Mouse (Mus musculus): ENCODE measurements around the gene Ccdc167. TPM values are rescaled to one million over a fixed set of nuclear protein-coding genes. Genes with fewer than 3 reads are reported as not detected.

Gene Ccdc167
- polyA plus RNA-seq (2016; fragmentation: Nextera tagmentation; extraction: Ambion mirVana): 15.1 and 16.2 TPM in 2 replicates

DNA sequence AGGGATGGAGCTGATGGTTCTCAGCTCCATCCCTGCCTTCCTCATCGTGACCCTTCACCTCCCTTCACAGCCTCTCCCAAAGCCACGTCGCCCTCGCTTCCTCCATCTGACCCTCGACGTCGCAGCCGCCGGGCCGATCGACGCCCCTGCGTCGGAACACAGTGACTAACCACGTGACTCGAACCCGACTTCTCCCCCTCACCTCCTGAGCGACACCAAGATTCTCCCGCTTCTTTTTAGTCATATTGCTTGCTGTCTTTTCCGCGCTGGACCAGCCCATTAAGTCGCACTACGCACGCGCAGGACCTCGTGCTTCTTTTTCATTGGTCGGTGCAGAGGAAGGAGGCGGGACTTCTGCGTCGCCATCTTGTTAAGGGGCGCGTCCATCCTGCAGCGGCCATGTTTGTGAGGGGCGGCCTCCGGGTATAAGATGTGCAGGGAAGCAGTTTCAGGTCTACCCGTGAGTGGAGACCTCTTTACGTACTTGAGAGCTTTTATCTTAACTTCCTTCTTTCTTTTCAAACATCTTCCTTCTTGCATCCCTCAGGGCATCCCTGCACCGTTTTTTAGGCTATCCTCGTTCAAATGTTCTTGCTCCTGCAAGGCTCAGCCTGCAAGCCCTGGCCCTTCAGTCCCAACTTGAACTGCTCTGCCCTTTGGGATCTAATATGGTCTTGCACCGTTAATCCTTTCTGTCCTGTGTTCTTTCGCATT, at the start of gene Ccdc167:
Gene Ccdc167 (minus strand): TSS at position 313 of the 714 bp plus-strand sequence.
- H3K9me3 ChIP-seq (replicated peaks): no peaks in the 10 kb centered on the region
- 4% methylated on average over 41 of the region's 41 CpGs for WGBS
- peak; percentile 98 for DNase-seq (ENCODE audit: low spot score)
- peaks cover 15% of the 10 kb centered on the region; the same call in 1 of the 2 replicates for H3K36me3 ChIP-seq
- H3K27me3 ChIP-seq (ENCODE audit: low read depth, poor library complexity, severe bottlenecking): 0 out of 2 replicates have a peak, but pooled peaks cover 8% of the 10 kb centered on the region
- H3K4me3 ChIP-seq: peak within 1 kb of the TSS; percentile 59
- peaks cover 16% of the 10 kb centered on the region for H3K4me1 ChIP-seq
- peak within 1 kb of the TSS; percentile 88 for H3K27ac ChIP-seq (replicated peaks)

DNA sequence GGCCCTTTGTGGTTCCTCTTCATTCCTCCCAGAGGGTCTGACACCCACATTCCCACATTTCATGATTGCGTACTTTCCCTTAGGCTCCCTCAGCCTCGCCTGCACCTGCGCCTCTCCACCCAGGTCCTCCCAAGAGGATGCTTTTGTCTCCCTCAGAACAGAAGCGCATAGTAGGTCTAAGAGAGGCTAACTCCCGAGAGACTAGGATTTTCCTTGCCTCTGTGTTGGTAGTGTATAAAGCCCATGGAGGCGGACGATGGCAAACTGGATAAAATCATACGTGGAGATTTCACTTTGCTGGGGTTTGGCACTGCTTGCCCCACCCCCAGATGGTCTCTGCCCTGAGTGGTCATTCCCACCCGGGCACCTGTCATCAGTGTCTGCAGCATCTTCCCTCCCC, 48.5 kb upstream of the Ccdc167 start:
- no peaks in the 10 kb centered on the region for H3K36me3 ChIP-seq
- H3K4me1 ChIP-seq: no peaks in the 10 kb centered on the region
- DNase-seq (ENCODE audit: low spot score): no peak
- 87% methylated on average over 9 of the region's 9 CpGs for WGBS
- no peak overlapping the region for H3K27ac ChIP-seq (replicated peaks)
- no peaks in the 10 kb centered on the region for H3K27me3 ChIP-seq (ENCODE audit: low read depth, poor library complexity, severe bottlenecking)
- no peak overlapping the region for H3K4me3 ChIP-seq
- no peaks in the 10 kb centered on the region for H3K9me3 ChIP-seq (replicated peaks)

DNA sequence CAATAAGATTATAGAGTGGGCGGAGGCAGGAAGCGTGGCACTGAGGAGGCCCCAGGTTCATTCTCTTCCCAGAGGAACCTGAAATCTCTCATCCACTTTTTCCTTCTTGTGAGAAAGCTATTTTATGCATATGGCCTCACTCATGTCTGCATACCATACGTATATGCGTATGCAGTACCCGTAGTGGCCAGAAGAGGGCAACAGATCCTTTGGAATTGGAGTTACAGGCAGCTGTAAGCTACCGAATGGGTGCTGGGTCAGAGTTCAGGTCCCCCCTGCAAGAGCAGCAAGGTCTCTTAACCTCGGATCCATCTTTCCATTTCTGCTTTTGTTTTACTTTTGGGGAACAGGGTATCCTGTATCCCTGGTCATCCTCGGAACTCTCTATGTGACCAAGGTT, 45.7 kb upstream of the Ccdc167 start:
- 0 out of 2 replicates have a peak, but pooled peaks cover 3% of the 10 kb centered on the region for H3K4me1 ChIP-seq
- peak; percentile 54 for DNase-seq (ENCODE audit: low spot score)
- H3K4me3 ChIP-seq: no peak overlapping the region
- no peaks in the 10 kb centered on the region for H3K36me3 ChIP-seq
- WGBS: 74% methylated on average over 8 of the region's 8 CpGs
- H3K27me3 ChIP-seq (ENCODE audit: low read depth, poor library complexity, severe bottlenecking): no peaks in the 10 kb centered on the region
- H3K9me3 ChIP-seq (replicated peaks): no peaks in the 10 kb centered on the region
- no peak overlapping the region for H3K27ac ChIP-seq (replicated peaks)

DNA sequence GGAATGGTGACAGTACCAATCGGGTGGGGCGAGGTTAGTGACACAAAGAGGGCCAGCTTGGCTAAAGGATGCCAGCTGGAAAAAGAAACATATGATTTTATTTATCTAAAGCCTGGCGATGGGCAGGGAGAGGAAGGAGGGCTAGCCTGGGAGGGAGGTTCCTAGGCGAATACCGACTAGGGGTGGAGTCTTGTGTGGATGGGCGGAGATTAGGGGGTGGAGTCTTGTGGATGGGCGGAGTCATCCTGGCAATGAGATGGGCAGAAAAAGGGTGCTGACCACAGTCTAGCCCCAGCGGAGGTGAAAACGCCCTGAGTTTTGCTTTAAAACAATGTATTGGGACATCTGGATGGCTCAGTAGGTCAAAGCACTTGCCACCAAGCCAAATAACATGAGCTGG, 45.1 kb upstream of the Ccdc167 start:
- H3K27me3 ChIP-seq (ENCODE audit: low read depth, poor library complexity, severe bottlenecking): no peaks in the 10 kb centered on the region
- no peak overlapping the region for H3K27ac ChIP-seq (replicated peaks)
- no peaks in the 10 kb centered on the region for H3K36me3 ChIP-seq
- no peak for DNase-seq (ENCODE audit: low spot score)
- H3K4me3 ChIP-seq: no peak overlapping the region
- H3K4me1 ChIP-seq: 0 out of 2 replicates have a peak, but pooled peaks cover 3% of the 10 kb centered on the region
- H3K9me3 ChIP-seq (replicated peaks): no peaks in the 10 kb centered on the region
- WGBS: 75% methylated on average over 9 of the region's 9 CpGs

DNA sequence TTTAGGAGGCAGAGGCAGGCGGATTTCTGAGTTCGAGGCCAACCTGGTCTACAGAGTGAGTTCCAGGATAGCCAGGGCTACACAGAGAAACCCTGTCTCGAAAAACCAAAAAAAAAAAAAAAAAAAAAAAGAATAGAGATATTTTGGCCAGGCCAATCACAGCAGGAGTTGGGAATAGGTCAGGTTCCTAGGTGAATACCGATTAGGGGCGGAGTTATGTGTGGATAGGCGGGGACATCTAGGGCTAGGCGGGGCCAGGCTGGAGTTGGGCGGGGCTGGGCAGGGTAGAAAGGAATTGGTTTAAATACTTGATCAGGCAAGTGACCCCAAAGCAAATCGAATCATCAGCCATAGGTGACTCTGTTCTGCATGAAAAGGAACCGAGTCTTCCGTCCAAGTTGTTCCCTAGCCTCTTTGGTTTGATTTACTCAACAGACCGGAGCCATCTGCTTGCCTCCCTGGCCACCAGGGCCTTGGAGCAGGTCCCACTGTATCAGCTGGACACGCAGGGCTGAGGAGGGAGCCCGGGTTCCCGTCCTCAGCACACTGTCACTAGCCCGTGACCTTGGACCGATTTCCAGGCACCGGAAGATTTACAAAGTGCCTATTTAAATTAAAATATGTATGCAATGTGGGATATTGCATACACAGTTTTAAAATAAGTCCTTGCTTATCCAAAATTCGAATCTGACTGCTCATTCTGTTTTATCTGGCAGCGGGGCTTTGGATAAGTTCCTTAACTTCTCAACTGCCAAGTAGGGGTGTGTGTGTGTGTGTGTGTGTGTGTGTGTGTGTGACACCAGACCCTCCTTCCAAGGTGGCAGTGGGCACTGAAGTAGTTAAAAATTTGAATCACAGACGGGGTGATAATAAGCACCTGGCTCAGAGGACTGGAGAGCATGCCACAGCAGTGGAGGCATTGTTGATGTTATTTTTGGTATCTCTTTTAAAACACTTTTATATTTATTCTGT, 43.8 kb upstream of the Ccdc167 start:
- whole genome bisulfite sequencing: 83% methylated on average over 20 of the region's 21 CpGs
- H3K27ac ChIP-seq (replicated peaks): no peak overlapping the region
- no peaks in the 10 kb centered on the region for H3K9me3 ChIP-seq (replicated peaks)
- H3K4me1 ChIP-seq: peaks cover 7% of the 10 kb centered on the region
- no peak for DNase-seq (ENCODE audit: low spot score)
- H3K36me3 ChIP-seq: no peaks in the 10 kb centered on the region
- H3K27me3 ChIP-seq (ENCODE audit: low read depth, poor library complexity, severe bottlenecking): no peaks in the 10 kb centered on the region
- no peak overlapping the region for H3K4me3 ChIP-seq

DNA sequence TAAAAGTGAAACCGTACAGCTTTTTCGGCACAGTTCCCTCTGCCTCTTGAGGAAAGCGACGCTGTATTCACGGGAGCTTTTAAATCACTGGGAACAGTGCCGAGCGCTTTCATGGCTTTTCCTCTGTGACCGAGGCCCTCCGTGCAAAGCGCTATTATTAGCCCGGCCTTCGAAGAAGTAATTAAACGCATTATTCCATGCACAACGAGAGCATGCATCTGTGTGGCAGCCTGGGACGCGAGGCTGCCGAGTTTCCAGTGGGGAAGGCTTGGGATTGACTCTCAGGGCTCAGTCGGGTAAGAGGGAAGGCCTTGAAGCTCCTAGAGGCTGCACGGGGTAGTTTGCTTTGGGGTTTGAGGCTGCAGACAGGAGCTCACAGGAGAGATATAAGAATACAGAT, 43.1 kb upstream of the Ccdc167 start:
- Histone ChIP-seq H3K27me3 (ENCODE audit: low read depth, poor library complexity, severe bottlenecking) (no peaks in the 10 kb centered on the region), H3K9me3 (replicated peaks) (no peaks in the 10 kb centered on the region), H3K27ac (replicated peaks) (no peak overlapping the region), H3K4me3 (no peak overlapping the region), H3K4me1 (peaks cover 10% of the 10 kb centered on the region), H3K36me3 (no peaks in the 10 kb centered on the region)
- DNase-seq (ENCODE audit: low spot score): no peak
- 88% methylated on average over 19 of the region's 19 CpGs for WGBS

DNA sequence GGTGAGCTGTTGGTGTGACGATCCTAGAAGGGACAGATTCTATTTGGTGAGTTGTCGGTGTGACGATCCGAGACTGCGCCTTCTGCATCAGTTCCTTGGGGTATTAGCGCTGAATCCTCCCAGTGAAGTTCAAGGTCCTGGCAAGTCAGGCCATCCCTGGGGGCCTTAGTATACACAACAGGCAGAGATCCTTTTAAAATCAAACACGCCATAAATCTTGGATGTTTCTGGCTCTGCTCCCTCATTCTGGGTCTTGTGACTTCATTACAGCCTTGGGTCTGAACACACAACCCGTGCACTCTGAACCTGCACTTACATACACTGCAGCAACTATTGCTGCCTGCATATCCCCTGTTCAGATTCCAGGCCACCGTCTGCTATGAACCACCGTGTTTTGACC, 39.5 kb upstream of the Ccdc167 start:
- no peak overlapping the region for H3K4me3 ChIP-seq
- H3K9me3 ChIP-seq (replicated peaks): no peaks in the 10 kb centered on the region
- 93% methylated on average over 10 of the region's 10 CpGs for WGBS
- H3K27ac ChIP-seq (replicated peaks): no peak overlapping the region
- no peak for DNase-seq (ENCODE audit: low spot score)
- no peaks in the 10 kb centered on the region for H3K36me3 ChIP-seq
- H3K4me1 ChIP-seq: peaks cover 20% of the 10 kb centered on the region
- no peaks in the 10 kb centered on the region for H3K27me3 ChIP-seq (ENCODE audit: low read depth, poor library complexity, severe bottlenecking)

DNA sequence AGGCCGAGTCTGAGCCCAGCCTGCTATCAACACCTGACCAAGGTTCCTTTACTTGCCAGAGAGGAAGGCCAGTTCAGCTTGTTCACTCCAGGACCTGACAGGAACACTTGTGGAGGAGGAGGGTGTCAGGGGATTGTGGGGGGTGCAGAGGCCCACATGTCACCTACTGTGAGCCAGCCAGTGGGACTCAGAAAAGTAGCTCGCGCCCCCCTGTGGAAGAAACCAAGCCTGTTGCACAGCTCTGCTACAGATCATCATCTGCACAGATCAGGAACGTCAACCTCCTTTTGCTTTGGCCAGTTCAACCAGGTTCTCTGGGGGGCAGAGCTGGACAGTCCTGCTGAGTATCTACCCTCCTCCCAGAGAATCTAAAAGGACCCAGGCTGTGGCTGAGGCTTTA, 37.7 kb upstream of the Ccdc167 start:
- no peaks in the 10 kb centered on the region; the same call in 1 of the 2 replicates for H3K27me3 ChIP-seq (ENCODE audit: low read depth, poor library complexity, severe bottlenecking)
- WGBS: 46% methylated on average over 4 of the region's 4 CpGs
- H3K9me3 ChIP-seq (replicated peaks): no peaks in the 10 kb centered on the region
- H3K36me3 ChIP-seq: no peaks in the 10 kb centered on the region
- peaks cover 34% of the 10 kb centered on the region for H3K4me1 ChIP-seq
- H3K27ac ChIP-seq (replicated peaks): peak overlapping the region; percentile 58
- DNase-seq (ENCODE audit: low spot score): no peak
- no peak overlapping the region for H3K4me3 ChIP-seq

DNA sequence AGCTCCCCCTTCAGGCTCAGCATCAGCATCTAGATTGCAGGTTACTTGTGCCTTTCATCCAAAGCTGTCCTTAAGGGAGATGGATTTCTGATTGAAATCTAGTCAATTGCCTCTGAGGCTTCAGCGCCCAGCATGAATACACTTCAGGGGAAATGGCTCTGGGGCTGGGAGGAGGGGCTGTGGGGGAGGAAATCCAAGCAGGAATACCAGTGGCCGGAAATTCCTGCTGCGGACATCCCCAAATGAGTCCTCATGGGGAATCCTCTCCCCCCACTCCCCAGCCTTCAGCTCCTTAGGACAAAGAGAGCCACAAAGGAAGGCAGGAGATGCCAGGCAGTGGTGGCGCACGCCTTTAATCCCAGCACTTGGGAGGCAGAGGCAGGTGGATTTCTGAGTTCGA, 30.6 kb upstream of the Ccdc167 start:
- no peak for DNase-seq (ENCODE audit: low spot score)
- WGBS: 68% methylated on average over 6 of the region's 6 CpGs
- no peaks in the 10 kb centered on the region for H3K36me3 ChIP-seq
- H3K4me1 ChIP-seq: peaks cover 48% of the 10 kb centered on the region
- H3K27ac ChIP-seq (replicated peaks): 0 out of 2 replicates have a peak overlapping the region, but pooled peaks have one; percentile 2
- H3K27me3 ChIP-seq (ENCODE audit: low read depth, poor library complexity, severe bottlenecking): no peaks in the 10 kb centered on the region; the same call in 1 of the 2 replicates
- no peaks in the 10 kb centered on the region for H3K9me3 ChIP-seq (replicated peaks)
- H3K4me3 ChIP-seq: no peak overlapping the region

DNA sequence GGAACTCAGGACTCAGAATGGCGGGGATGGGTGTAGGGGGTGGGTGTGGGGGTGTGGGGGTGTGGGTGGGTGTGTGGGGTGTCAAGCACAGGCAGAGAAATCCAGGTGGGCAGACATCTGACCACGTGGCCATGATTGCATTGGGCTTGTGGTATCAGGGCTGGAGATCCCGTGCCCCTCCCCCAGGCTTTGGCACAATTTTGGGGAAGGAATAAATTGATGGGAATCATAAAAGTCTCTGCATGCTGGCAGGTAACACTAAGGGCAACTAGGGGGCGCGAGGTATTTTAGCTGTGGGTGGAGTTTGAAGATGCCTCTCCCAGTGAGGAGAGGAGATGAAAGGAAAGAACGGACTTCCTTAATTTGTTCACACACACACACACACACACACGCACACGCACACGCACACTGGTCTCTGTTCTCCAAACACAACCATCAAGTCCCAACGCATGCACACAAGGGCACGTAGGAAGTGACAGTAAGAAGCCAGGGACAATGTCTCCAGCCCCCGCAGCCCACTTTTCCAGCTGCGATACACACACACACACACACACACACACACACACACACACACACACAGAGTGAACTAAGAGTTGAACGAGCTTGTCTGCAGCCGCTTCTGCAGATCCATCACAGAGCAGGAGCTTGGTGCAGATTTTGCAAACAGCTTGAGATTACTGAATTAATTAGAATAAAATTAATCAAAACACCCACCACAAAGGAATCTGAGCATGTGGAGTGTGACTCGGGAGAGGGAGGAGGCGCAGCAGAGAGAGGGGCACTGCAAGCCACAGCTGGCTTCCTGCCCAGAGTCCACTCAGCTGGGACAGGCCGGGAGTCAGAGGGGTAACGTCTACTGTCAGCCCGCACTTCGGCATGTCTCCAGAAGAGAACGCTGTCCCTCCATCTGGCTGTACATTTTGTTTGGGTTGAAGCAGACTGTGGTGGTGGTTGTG, 21.3 kb upstream of the Ccdc167 start:
- WGBS: 75% methylated on average over 22 of the region's 22 CpGs
- Histone ChIP-seq H3K36me3 (no peaks in the 10 kb centered on the region), H3K27ac (replicated peaks) (peak overlapping the region; percentile 57; the same call in 1 of the 2 replicates), H3K9me3 (replicated peaks) (no peaks in the 10 kb centered on the region), H3K4me3 (no peak overlapping the region), H3K27me3 (ENCODE audit: low read depth, poor library complexity, severe bottlenecking) (no peaks in the 10 kb centered on the region), H3K4me1 (peaks cover 43% of the 10 kb centered on the region)
- peak; percentile 31 for DNase-seq (ENCODE audit: low spot score)

DNA sequence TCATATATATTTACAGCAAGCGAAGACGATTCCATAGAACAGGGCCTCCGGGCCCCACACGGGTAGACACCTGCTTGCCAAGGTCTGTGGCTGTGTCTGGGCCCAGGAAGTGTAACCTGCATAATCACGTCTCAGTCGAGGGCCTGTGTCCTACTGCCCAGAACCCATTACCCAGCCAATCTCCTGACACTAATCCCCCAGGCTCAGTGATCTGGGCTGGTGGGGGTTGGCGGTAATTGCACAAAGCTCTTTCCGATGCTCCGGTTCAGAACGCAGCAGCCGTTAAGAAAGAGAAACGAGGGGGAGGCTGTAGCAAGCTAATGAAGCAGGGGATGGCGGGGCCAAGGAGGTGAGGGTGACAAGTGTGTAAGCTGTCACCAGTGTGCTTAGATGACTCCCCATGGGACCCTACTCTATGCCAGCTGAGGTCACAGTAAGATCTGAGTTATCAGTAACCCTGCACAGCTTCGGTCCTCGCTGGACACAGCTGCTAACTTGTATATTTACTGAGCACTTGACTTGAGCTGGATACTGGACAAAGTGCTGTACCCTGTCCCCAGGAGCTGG, 19.7 kb upstream of the Ccdc167 start:
- no peaks in the 10 kb centered on the region for H3K9me3 ChIP-seq (replicated peaks)
- peak; percentile 52 for DNase-seq (ENCODE audit: low spot score)
- H3K27me3 ChIP-seq (ENCODE audit: low read depth, poor library complexity, severe bottlenecking): no peaks in the 10 kb centered on the region
- H3K4me1 ChIP-seq: peaks cover 57% of the 10 kb centered on the region
- H3K36me3 ChIP-seq: no peaks in the 10 kb centered on the region
- 29% methylated on average over 15 of the region's 15 CpGs for WGBS
- peak overlapping the region; percentile 7; the same call in 1 of the 2 replicates for H3K4me3 ChIP-seq
- H3K27ac ChIP-seq (replicated peaks): peak overlapping the region; percentile 76
